Mouse (Mus musculus) midbrain, embryonic 10.5 days (tissue): ENCODE measurements around the gene Aspa. TPM values are rescaled to one million over a fixed set of nuclear protein-coding genes. Genes with fewer than 3 reads are reported as not detected.
A peak's percentile ranks its signal among the peaks of the same experiment; 100 is the strongest.

Experiments used
- DNase-seq: peaks from one replicate; pipeline ENCODE4 v3.0.0-alpha.2; 2017; ENCODE audit warnings: low spot score
- H3K27ac ChIP-seq: fragments of 300-500 bp; sonication (generic); replicated peaks from 2 replicates; pipeline ENCODE4 v1.5.1; 2016; ENCODE audit warnings: mild to moderate bottlenecking
- H3K27me3 ChIP-seq: fragments of 300-500 bp; sonication (generic); 2 replicates; pipeline ENCODE4 v1.6.1; 2016; ENCODE audit warnings: low read depth, mild to moderate bottlenecking; ENCODE audit not compliant: poor library complexity, severe bottlenecking
- H3K36me3 ChIP-seq: fragments of 300-500 bp; sonication (generic); 2 replicates; pipeline ENCODE4 v1.6.1; 2016; ENCODE audit warnings: mild to moderate bottlenecking, moderate library complexity
- H3K4me1 ChIP-seq: fragments of 300-500 bp; sonication (generic); 2 replicates; pipeline ENCODE4 v1.6.1; 2016
- H3K4me3 ChIP-seq: fragments of 300-500 bp; sonication (generic); 2 replicates; pipeline ENCODE4 v1.5.1; 2016; ENCODE audit warnings: mild to moderate bottlenecking, moderate library complexity
- H3K9me3 ChIP-seq: fragments of 300-500 bp; sonication (generic); replicated peaks from 2 replicates; pipeline ENCODE4 v1.6.1; 2016; ENCODE audit warnings: mild to moderate bottlenecking
- WGBS: fragments of 180-500 bp; shearing (Covaris S2); methylation state at CpG from one replicate; pipeline ENCODE4 v1.1.7; 2016; 5-methylcytosine and 5-hydroxymethylcytosine counted together
- polyA plus RNA-seq: library from polyadenylated mRNA; unstranded; fragments of >200 nt; fragmentation: Nextera tagmentation; extraction: Ambion mirVana; gene quantifications from 2 replicates; pipeline ENCODE4 v1.2.1, GENCODE M21; 2016

Gene Aspa
- polyA plus RNA-seq, 1 experiment from 2014 or later: not detected

GRCm38 (mm10) chr11:73284351-73284750 is 45.0 kb downstream of the Aspa start:
- Histone ChIP-seq H3K36me3 (no peaks in the 10 kb centered on the region), H3K27me3 (no peaks in the 10 kb centered on the region), H3K4me1 (peaks cover 11% of the 10 kb centered on the region), H3K27ac (no peak overlapping the region), H3K9me3 (no peaks in the 10 kb centered on the region), H3K4me3 (no peak overlapping the region)
- no peak for DNase-seq

GRCm38 (mm10) chr11:73283926-73284325 is 45.5 kb downstream of the Aspa start:
- Histone ChIP-seq H3K9me3 (no peaks in the 10 kb centered on the region), H3K4me3 (no peak overlapping the region), H3K4me1 (peaks cover 11% of the 10 kb centered on the region), H3K27me3 (no peaks in the 10 kb centered on the region), H3K36me3 (no peaks in the 10 kb centered on the region), H3K27ac (no peak overlapping the region)
- WGBS: 62% methylated on average over 1 of the region's 1 CpGs
- no peak for DNase-seq

GRCm38 (mm10) chr11:73283369-73283768 is 46.0 kb downstream of the Aspa start:
- Histone ChIP-seq H3K27me3 (no peaks in the 10 kb centered on the region), H3K27ac (no peak overlapping the region), H3K9me3 (no peaks in the 10 kb centered on the region), H3K36me3 (no peaks in the 10 kb centered on the region), H3K4me3 (no peak overlapping the region), H3K4me1 (peaks cover 11% of the 10 kb centered on the region)
- no peak for DNase-seq
- 80% methylated on average over 9 of the region's 9 CpGs for WGBS

GRCm38 (mm10) chr11:73281528-73282027 is 47.8 kb downstream of the Aspa start:
- Histone ChIP-seq H3K9me3 (no peaks in the 10 kb centered on the region), H3K27ac (peak overlapping the region; percentile 42; the same call in 1 of the 2 replicates), H3K4me3 (peak overlapping the region; percentile 50), H3K4me1 (peaks cover 11% of the 10 kb centered on the region), H3K27me3 (no peaks in the 10 kb centered on the region), H3K36me3 (no peaks in the 10 kb centered on the region)
- peak; percentile 49 for DNase-seq
- 3% methylated on average over 16 of the region's 16 CpGs for WGBS

GRCm38 (mm10) chr11:73280710-73281109 is 48.7 kb downstream of the Aspa start:
- no peaks in the 10 kb centered on the region for H3K36me3 ChIP-seq
- no peak overlapping the region for H3K4me3 ChIP-seq
- H3K27ac ChIP-seq: no peak overlapping the region
- H3K4me1 ChIP-seq: peaks cover 11% of the 10 kb centered on the region
- WGBS: 89% methylated on average over 5 of the region's 5 CpGs
- no peaks in the 10 kb centered on the region for H3K27me3 ChIP-seq
- DNase-seq: no peak
- H3K9me3 ChIP-seq: no peaks in the 10 kb centered on the region

GRCm38 (mm10) chr11:73274821-73275220 is 54.6 kb downstream of the Aspa start:
- 26% methylated on average over 2 of the region's 2 CpGs for WGBS
- no peak for DNase-seq
- H3K9me3 ChIP-seq: no peaks in the 10 kb centered on the region
- no peaks in the 10 kb centered on the region for H3K36me3 ChIP-seq
- no peak overlapping the region for H3K27ac ChIP-seq
- no peaks in the 10 kb centered on the region for H3K27me3 ChIP-seq
- no peak overlapping the region for H3K4me3 ChIP-seq
- H3K4me1 ChIP-seq: no peaks in the 10 kb centered on the region

GRCm38 (mm10) chr11:73267267-73267666 is 62.1 kb downstream of the Aspa start, which contains the start of gene Trpv3:
TSS of gene Trpv3 (plus strand) at chr11:73267388.
- WGBS: 92% methylated on average over 7 of the region's 7 CpGs
- no peak for DNase-seq
- no peaks in the 10 kb centered on the region for H3K27me3 ChIP-seq
- no peaks in the 10 kb centered on the region for H3K4me1 ChIP-seq
- H3K9me3 ChIP-seq: no peaks in the 10 kb centered on the region
- H3K36me3 ChIP-seq: no peaks in the 10 kb centered on the region
- no peak within 1 kb of the TSS for H3K27ac ChIP-seq
- H3K4me3 ChIP-seq: no peak within 1 kb of the TSS

- Histone ChIP-seq H3K4me3 (no peak overlapping the region), H3K27ac (no peak overlapping the region), H3K9me3 (no peaks in the 10 kb centered on the region), H3K36me3 (no peaks in the 10 kb centered on the region), H3K4me1 (no peaks in the 10 kb centered on the region), H3K27me3 (no peaks in the 10 kb centered on the region)
- no peak for DNase-seq
- WGBS: 97% methylated on average over 1 of the region's 1 CpGs
Observed at GRCm38 (mm10) chr11:73261385-73261784, 68.0 kb downstream of the Aspa start.

- H3K4me3 ChIP-seq: no peak overlapping the region
- H3K36me3 ChIP-seq: no peaks in the 10 kb centered on the region
- H3K27ac ChIP-seq: no peak overlapping the region
- no peak for DNase-seq
- H3K27me3 ChIP-seq: no peaks in the 10 kb centered on the region
- no peaks in the 10 kb centered on the region for H3K9me3 ChIP-seq
- no peaks in the 10 kb centered on the region for H3K4me1 ChIP-seq
- 76% methylated on average over 3 of the region's 3 CpGs for WGBS
Observed at GRCm38 (mm10) chr11:73260457-73260856, 68.9 kb downstream of the Aspa start.

- Histone ChIP-seq H3K27ac (no peak overlapping the region), H3K36me3 (no peaks in the 10 kb centered on the region), H3K27me3 (no peaks in the 10 kb centered on the region), H3K4me1 (no peaks in the 10 kb centered on the region), H3K9me3 (no peaks in the 10 kb centered on the region), H3K4me3 (no peak overlapping the region)
- DNase-seq: no peak
Observed at GRCm38 (mm10) chr11:73258664-73259063, 70.7 kb downstream of the Aspa start.

- Histone ChIP-seq H3K4me1 (no peaks in the 10 kb centered on the region), H3K9me3 (no peaks in the 10 kb centered on the region), H3K27ac (no peak overlapping the region), H3K4me3 (no peak overlapping the region), H3K27me3 (no peaks in the 10 kb centered on the region), H3K36me3 (no peaks in the 10 kb centered on the region)
- no peak for DNase-seq
- WGBS: 82% methylated on average over 4 of the region's 4 CpGs
Observed at GRCm38 (mm10) chr11:73257362-73257945, 71.9 kb downstream of the Aspa start.
